Mouse (Mus musculus): ENCODE data around the gene Spata31d1a. TPM values are rescaled to one million over a fixed set of nuclear protein-coding genes. Genes with fewer than 3 reads are reported as not detected.
A peak's percentile ranks its signal among the peaks of the same experiment; 100 is the strongest.

The Spata31d1a gene
- polyA plus RNA-seq, 1 experiment from 2014 or later, result not detected

DNA sequence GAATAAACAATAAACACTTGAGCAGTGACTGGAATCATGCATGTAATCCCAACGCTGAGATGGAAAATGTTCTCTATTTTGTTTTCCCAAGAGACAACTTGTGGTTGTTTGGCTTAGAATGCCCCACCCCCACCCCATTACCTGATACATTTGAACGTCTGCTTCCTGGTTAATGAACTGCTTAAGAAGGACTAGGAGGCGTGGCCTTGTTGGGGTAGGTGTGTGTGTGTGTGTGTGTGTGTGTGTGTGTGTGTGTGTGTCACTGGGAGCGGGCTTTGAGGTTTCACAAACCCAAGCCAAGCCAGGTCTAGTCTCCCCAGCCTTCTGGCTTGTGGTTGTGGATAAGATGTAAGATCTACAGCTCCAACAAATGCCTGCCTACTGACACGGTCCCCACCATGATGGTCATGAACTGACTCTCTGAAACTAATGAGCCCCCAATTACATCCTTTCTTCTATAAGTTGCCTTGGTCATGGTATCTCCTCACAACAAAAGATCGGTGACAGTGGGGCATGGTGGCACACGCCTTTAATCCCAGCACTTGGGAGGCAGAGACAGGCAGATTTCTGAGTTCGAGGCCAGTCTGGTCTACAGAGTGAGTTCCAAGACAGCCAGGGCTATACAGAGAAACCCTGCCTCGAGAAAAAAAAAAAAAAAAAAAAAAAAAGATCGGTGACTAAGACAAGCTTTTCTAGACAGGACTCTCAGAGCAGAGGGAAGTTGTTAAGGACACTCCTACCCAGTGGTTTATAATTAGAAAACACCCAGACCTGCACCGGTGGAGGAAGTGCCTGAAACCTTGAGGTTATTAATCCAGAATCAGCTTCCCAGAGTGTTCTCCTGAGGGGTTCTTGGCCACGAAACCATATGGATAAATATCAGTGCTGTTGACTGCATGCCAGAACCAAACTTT, 33.6 kb downstream of the Spata31d1a start:
- Histone ChIP-seq H3K9me3 (ENCODE audit: control insufficient read depth, low read length) (no peaks in the 10 kb centered on the region), H3K4me1 (ENCODE audit: control insufficient read depth, insufficient read depth, low read length) (peaks cover 15% of the 10 kb centered on the region), H3K4me2 (no peak overlapping the region), H3K36me3 (ENCODE audit: control insufficient read depth, insufficient read depth, low read length) (no peaks in the 10 kb centered on the region), H3K4me3 (ENCODE audit: low read depth, low read length) (no peak overlapping the region), H3K27ac (ENCODE audit: low read depth, low read length) (no peak overlapping the region), H3K9ac (ENCODE audit: low read length) (no peak overlapping the region), H3K27me3 (ENCODE audit: control insufficient read depth, insufficient read depth, low read length) (no peaks in the 10 kb centered on the region)
- DNase-seq (ENCODE audit: low spot score, missing footprints) (peak; percentile 85), ATAC-seq (ENCODE audit: low FRiP score) (no peak)
- 84% methylated on average over 12 of the region's 12 CpGs for WGBS

- H3K36me3 ChIP-seq (ENCODE audit: control insufficient read depth, insufficient read depth, low read length), result no peaks in the 10 kb centered on the region
- ATAC-seq (ENCODE audit: low FRiP score) (peak; percentile 93), DNase-seq (ENCODE audit: low spot score, missing footprints) (peak; percentile 97)
- H3K9ac ChIP-seq (ENCODE audit: low read length), result peak within 1 kb of the TSS; percentile 96
- H3K4me2 ChIP-seq, result peak within 1 kb of the TSS; percentile 73
- WGBS, result under 1% methylated on average over 52 of the region's 61 CpGs
- peak within 1 kb of the TSS; percentile 84 for H3K27ac ChIP-seq (ENCODE audit: low read depth, low read length)
- H3K4me1 ChIP-seq (ENCODE audit: control insufficient read depth, insufficient read depth, low read length), result peaks cover 15% of the 10 kb centered on the region
- H3K4me3 ChIP-seq (ENCODE audit: low read depth, low read length), result peak within 1 kb of the TSS; percentile 77
- H3K9me3 ChIP-seq (ENCODE audit: control insufficient read depth, low read length), result no peaks in the 10 kb centered on the region
- no peaks in the 10 kb centered on the region for H3K27me3 ChIP-seq (ENCODE audit: control insufficient read depth, insufficient read depth, low read length)
Observed at GRCm38 (mm10) chr13:59675151-59676011, 34.7 kb downstream of the Spata31d1a start, which contains the start of gene Golm1. Gene Golm1, minus strand, starts transcription at chr13:59675811.

DNA sequence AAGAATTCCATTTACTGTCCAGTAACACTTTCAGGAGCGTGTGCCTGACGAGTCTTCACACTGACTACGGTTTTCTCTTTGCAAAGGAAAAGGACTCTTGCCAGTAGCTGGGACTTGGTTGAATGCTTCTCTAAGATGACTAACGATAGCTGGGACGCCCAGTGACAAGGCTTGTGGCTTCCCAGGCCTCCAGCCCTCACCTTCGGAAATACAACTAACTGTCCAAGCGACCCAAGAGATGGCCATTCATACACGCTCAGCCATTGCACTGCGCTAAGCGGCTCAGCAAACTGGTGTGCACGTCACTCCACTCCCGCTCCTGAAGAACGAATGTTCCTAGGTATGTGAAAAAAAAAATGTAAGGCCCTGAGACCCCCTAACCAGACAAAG, 35.4 kb downstream of the Spata31d1a start:
- under 1% methylated on average over 13 of the region's 13 CpGs for WGBS
- peak overlapping the region; percentile 96 for H3K9ac ChIP-seq (ENCODE audit: low read length)
- DNase-seq (ENCODE audit: low spot score, missing footprints), result no peak
- H3K4me2 ChIP-seq, result peak overlapping the region; percentile 73
- no peaks in the 10 kb centered on the region for H3K36me3 ChIP-seq (ENCODE audit: control insufficient read depth, insufficient read depth, low read length)
- peaks cover 15% of the 10 kb centered on the region for H3K4me1 ChIP-seq (ENCODE audit: control insufficient read depth, insufficient read depth, low read length)
- H3K9me3 ChIP-seq (ENCODE audit: control insufficient read depth, low read length), result no peaks in the 10 kb centered on the region
- peak overlapping the region; percentile 84 for H3K27ac ChIP-seq (ENCODE audit: low read depth, low read length)
- ATAC-seq (ENCODE audit: low FRiP score), result peak; percentile 27; the same call in 1 of the 2 replicates
- peak overlapping the region; percentile 77 for H3K4me3 ChIP-seq (ENCODE audit: low read depth, low read length)
- no peaks in the 10 kb centered on the region for H3K27me3 ChIP-seq (ENCODE audit: control insufficient read depth, insufficient read depth, low read length)

- Histone ChIP-seq H3K9ac (ENCODE audit: low read length) (peak overlapping the region; percentile 96), H3K9me3 (ENCODE audit: control insufficient read depth, low read length) (no peaks in the 10 kb centered on the region), H3K27ac (ENCODE audit: low read depth, low read length) (peak overlapping the region; percentile 84), H3K36me3 (ENCODE audit: control insufficient read depth, insufficient read depth, low read length) (no peaks in the 10 kb centered on the region), H3K4me2 (peak overlapping the region; percentile 73), H3K4me3 (ENCODE audit: low read depth, low read length) (peak overlapping the region; percentile 77), H3K4me1 (ENCODE audit: control insufficient read depth, insufficient read depth, low read length) (peaks cover 15% of the 10 kb centered on the region), H3K27me3 (ENCODE audit: control insufficient read depth, insufficient read depth, low read length) (no peaks in the 10 kb centered on the region)
- DNase-seq (ENCODE audit: low spot score, missing footprints) (peak; percentile 95), ATAC-seq (ENCODE audit: low FRiP score) (peak; percentile 41)
- WGBS, result 4% methylated on average over 3 of the region's 3 CpGs
Observed at GRCm38 (mm10) chr13:59674215-59674614, 35.9 kb downstream of the Spata31d1a start.

GRCm38 (mm10) chr13:59673597-59673996, 36.5 kb downstream of the Spata31d1a start:
- Histone ChIP-seq H3K4me2 (peak overlapping the region; percentile 73), H3K36me3 (ENCODE audit: control insufficient read depth, insufficient read depth, low read length) (no peaks in the 10 kb centered on the region), H3K9ac (ENCODE audit: low read length) (peak overlapping the region; percentile 96), H3K27me3 (ENCODE audit: control insufficient read depth, insufficient read depth, low read length) (no peaks in the 10 kb centered on the region), H3K4me3 (ENCODE audit: low read depth, low read length) (peak overlapping the region; percentile 77), H3K9me3 (ENCODE audit: control insufficient read depth, low read length) (no peaks in the 10 kb centered on the region), H3K27ac (ENCODE audit: low read depth, low read length) (peak overlapping the region; percentile 84; the same call in 1 of the 2 replicates), H3K4me1 (ENCODE audit: control insufficient read depth, insufficient read depth, low read length) (peaks cover 15% of the 10 kb centered on the region)
- DNase-seq (ENCODE audit: low spot score, missing footprints), result peak; percentile 91
- ATAC-seq (ENCODE audit: low FRiP score), result peak; percentile 20; the same call in 1 of the 2 replicates
- 23% methylated on average over 7 of the region's 7 CpGs for WGBS

GRCm38 (mm10) chr13:59672248-59672647, 37.9 kb downstream of the Spata31d1a start:
- H3K27ac ChIP-seq (ENCODE audit: low read depth, low read length), result no peak overlapping the region

GRCm38 (mm10) chr13:59671521-59671920, 38.6 kb downstream of the Spata31d1a start:
- Histone ChIP-seq H3K9ac (ENCODE audit: low read length) (no peak overlapping the region), H3K9me3 (ENCODE audit: control insufficient read depth, low read length) (no peaks in the 10 kb centered on the region), H3K4me3 (ENCODE audit: low read depth, low read length) (no peak overlapping the region), H3K4me1 (ENCODE audit: control insufficient read depth, insufficient read depth, low read length) (peaks cover 15% of the 10 kb centered on the region), H3K27me3 (ENCODE audit: control insufficient read depth, insufficient read depth, low read length) (no peaks in the 10 kb centered on the region), H3K4me2 (no peak overlapping the region), H3K27ac (ENCODE audit: low read depth, low read length) (no peak overlapping the region; the same call in 1 of the 2 replicates), H3K36me3 (ENCODE audit: control insufficient read depth, insufficient read depth, low read length) (peaks cover 6% of the 10 kb centered on the region; the same call in 1 of the 2 replicates)
- ATAC-seq (ENCODE audit: low FRiP score) (no peak), DNase-seq (ENCODE audit: low spot score, missing footprints) (no peak)
- WGBS, result 72% methylated on average over 2 of the region's 2 CpGs

More at GRCm38 (mm10) chr13:59672248-59672647, 37.9 kb downstream of the Spata31d1a start:
- peaks cover under 1% of the 10 kb centered on the region; the same call in 1 of the 2 replicates for H3K36me3 ChIP-seq (ENCODE audit: control insufficient read depth, insufficient read depth, low read length)
- no peaks in the 10 kb centered on the region for H3K27me3 ChIP-seq (ENCODE audit: control insufficient read depth, insufficient read depth, low read length)
- H3K4me3 ChIP-seq (ENCODE audit: low read depth, low read length), result no peak overlapping the region
- H3K9ac ChIP-seq (ENCODE audit: low read length), result peak overlapping the region; percentile 33; the same call in 1 of the 2 replicates
- 0 out of 2 replicates have a peak overlapping the region, but pooled peaks have one; percentile 6 for H3K4me2 ChIP-seq
- ATAC-seq (ENCODE audit: low FRiP score) (no peak), DNase-seq (ENCODE audit: low spot score, missing footprints) (no peak)
- H3K9me3 ChIP-seq (ENCODE audit: control insufficient read depth, low read length), result no peaks in the 10 kb centered on the region
- H3K4me1 ChIP-seq (ENCODE audit: control insufficient read depth, insufficient read depth, low read length), result peaks cover 15% of the 10 kb centered on the region
- 76% methylated on average over 6 of the region's 6 CpGs for WGBS

GRCm38 (mm10) chr13:59669946-59670345, 40.2 kb downstream of the Spata31d1a start:
- ATAC-seq (ENCODE audit: low FRiP score), result no peak
- H3K36me3 ChIP-seq (ENCODE audit: control insufficient read depth, insufficient read depth, low read length), result peaks cover 11% of the 10 kb centered on the region

More at GRCm38 (mm10) chr13:59669946-59670345, 40.2 kb downstream of the Spata31d1a start:
- Histone ChIP-seq H3K4me1 (ENCODE audit: control insufficient read depth, insufficient read depth, low read length) (peaks cover 15% of the 10 kb centered on the region), H3K4me3 (ENCODE audit: low read depth, low read length) (no peak overlapping the region), H3K9me3 (ENCODE audit: control insufficient read depth, low read length) (no peaks in the 10 kb centered on the region), H3K4me2 (no peak overlapping the region), H3K9ac (ENCODE audit: low read length) (no peak overlapping the region), H3K27ac (ENCODE audit: low read depth, low read length) (no peak overlapping the region), H3K27me3 (ENCODE audit: control insufficient read depth, insufficient read depth, low read length) (no peaks in the 10 kb centered on the region)
- no peak for DNase-seq (ENCODE audit: low spot score, missing footprints)
- WGBS, result 92% methylated on average over 10 of the region's 10 CpGs
